Mouse (Mus musculus) hindbrain, embryonic 14.5 days (tissue): ENCODE results near the gene Cd164. TPM values are rescaled to one million over a fixed set of nuclear protein-coding genes. Genes with fewer than 3 reads are reported as not detected.
A peak's percentile ranks its signal among the peaks of the same experiment; 100 is the strongest.

Source experiments
- ATAC-seq: fragments of 200-750 bp; cut with Nextera tagmentation; 2 replicates; pipeline ENCODE4 v1.8.0; 2017; ENCODE audit warnings: moderate number of reproducible peaks, mild to moderate bottlenecking, moderate TSS enrichment, moderate library complexity; ENCODE audit not compliant: low FRiP score
- DNase-seq: peaks from one replicate; pipeline ENCODE4 v3.0.0-alpha.2; 2015; ENCODE audit warnings: low spot score
- H3K27ac ChIP-seq: fragments of 300-500 bp; sonication (generic); 2 replicates; pipeline ENCODE4 v1.5.1; 2014; ENCODE audit warnings: mild to moderate bottlenecking, moderate library complexity
- H3K27me3 ChIP-seq: fragments of 300-500 bp; sonication (generic); 2 replicates; pipeline ENCODE4 v1.6.1; 2014; ENCODE audit warnings: mild to moderate bottlenecking, low read length, mixed read lengths; ENCODE audit not compliant: control insufficient read depth, insufficient read depth
- H3K36me3 ChIP-seq: fragments of 300-500 bp; sonication (generic); replicated peaks from 2 replicates; pipeline ENCODE4 v1.6.1; 2014; ENCODE audit not compliant: control insufficient read depth, insufficient read depth
- H3K4me1 ChIP-seq: fragments of 300-500 bp; sonication (generic); replicated peaks from 2 replicates; pipeline ENCODE4 v1.6.1; 2014; ENCODE audit warnings: antibody characterized with exemption, low read length, mixed read lengths; ENCODE audit not compliant: control insufficient read depth, insufficient read depth
- H3K4me2 ChIP-seq: fragments of 300-500 bp; sonication (generic); replicated peaks from 2 replicates; pipeline ENCODE4 v1.6.1; 2014; ENCODE audit warnings: mild to moderate bottlenecking, moderate library complexity
- H3K4me3 ChIP-seq: fragments of 300-500 bp; sonication (generic); replicated peaks from 2 replicates; pipeline ENCODE4 v1.5.1; 2014; ENCODE audit warnings: mild to moderate bottlenecking, low read length
- H3K9ac ChIP-seq: fragments of 300-500 bp; sonication (generic); 2 replicates; pipeline ENCODE4 v1.6.1; 2014
- H3K9me3 ChIP-seq: fragments of 300-500 bp; sonication (generic); 2 replicates; pipeline ENCODE4 v1.6.1; 2016; ENCODE audit warnings: low read length; ENCODE audit not compliant: control insufficient read depth
- WGBS: fragments of 180-500 bp; shearing (Covaris S2); extraction: QIAGEN DNeasy Blood & Tissue Kit; methylation state at CpG from one replicate; pipeline ENCODE4 v1.1.7; 2014; 5-methylcytosine and 5-hydroxymethylcytosine counted together
- polyA plus RNA-seq: library from polyadenylated mRNA; unstranded; fragments of >200 nt; fragmentation: Nextera tagmentation; extraction: Ambion mirVana; gene quantifications from 2 replicates; pipeline ENCODE4 v1.2.1, GENCODE M21; 2014

The Cd164 gene
- polyA plus RNA-seq, 1 experiment from 2014 or later, result 68.4 TPM

GRCm38 (mm10) chr10:41552319-41552718, 33.1 kb downstream of the Cd164 start:
- H3K4me3 ChIP-seq, result no peak overlapping the region
- no peak for DNase-seq

GRCm38 (mm10) chr10:41552847-41553589, 33.8 kb downstream of the Cd164 start:
- H3K4me1 ChIP-seq, result 0 out of 2 replicates have a peak, but pooled peaks cover 2% of the 10 kb centered on the region
- no peak overlapping the region for H3K9ac ChIP-seq
- H3K36me3 ChIP-seq, result no peaks in the 10 kb centered on the region
- ATAC-seq (peak; percentile 55; the same call in 1 of the 2 replicates), DNase-seq (no peak)
- H3K27ac ChIP-seq, result no peak overlapping the region
- H3K27me3 ChIP-seq, result no peaks in the 10 kb centered on the region
- no peak overlapping the region for H3K4me3 ChIP-seq
- no peak overlapping the region for H3K4me2 ChIP-seq
- 50% methylated on average over 14 of the region's 14 CpGs for WGBS
- peaks cover 10% of the 10 kb centered on the region for H3K9me3 ChIP-seq

More at GRCm38 (mm10) chr10:41552319-41552718, 33.1 kb downstream of the Cd164 start:
- Histone ChIP-seq H3K9ac (no peak overlapping the region), H3K36me3 (no peaks in the 10 kb centered on the region), H3K9me3 (peaks cover 10% of the 10 kb centered on the region), H3K27ac (no peak overlapping the region), H3K4me2 (no peak overlapping the region), H3K4me1 (0 out of 2 replicates have a peak, but pooled peaks cover 2% of the 10 kb centered on the region), H3K27me3 (no peaks in the 10 kb centered on the region)
- no peak for ATAC-seq
- WGBS, result 29% methylated on average over 3 of the region's 3 CpGs

GRCm38 (mm10) chr10:41553711-41554110, 34.5 kb downstream of the Cd164 start:
- H3K4me3 ChIP-seq, result no peak overlapping the region

GRCm38 (mm10) chr10:41555081-41555480, 35.9 kb downstream of the Cd164 start:
- ATAC-seq (no peak), DNase-seq (no peak)
- Histone ChIP-seq H3K36me3 (no peaks in the 10 kb centered on the region), H3K4me3 (no peak overlapping the region), H3K27ac (no peak overlapping the region), H3K27me3 (no peaks in the 10 kb centered on the region), H3K9me3 (peaks cover 4% of the 10 kb centered on the region; the same call in 1 of the 2 replicates), H3K4me1 (0 out of 2 replicates have a peak, but pooled peaks cover 2% of the 10 kb centered on the region), H3K4me2 (no peak overlapping the region), H3K9ac (no peak overlapping the region)
- 93% methylated on average over 3 of the region's 3 CpGs for WGBS

More at GRCm38 (mm10) chr10:41553711-41554110, 34.5 kb downstream of the Cd164 start:
- 0 out of 2 replicates have a peak, but pooled peaks cover 2% of the 10 kb centered on the region for H3K4me1 ChIP-seq
- DNase-seq, result no peak
- H3K4me2 ChIP-seq, result no peak overlapping the region
- peaks cover 10% of the 10 kb centered on the region for H3K9me3 ChIP-seq
- no peak overlapping the region for H3K9ac ChIP-seq
- H3K27me3 ChIP-seq, result no peaks in the 10 kb centered on the region
- WGBS, result 70% methylated on average over 4 of the region's 4 CpGs
- ATAC-seq, result no peak
- H3K27ac ChIP-seq, result no peak overlapping the region
- no peaks in the 10 kb centered on the region for H3K36me3 ChIP-seq

GRCm38 (mm10) chr10:41558401-41558800, 39.2 kb downstream of the Cd164 start:
- Histone ChIP-seq H3K9me3 (peaks cover 13% of the 10 kb centered on the region), H3K4me2 (no peak overlapping the region), H3K27ac (no peak overlapping the region), H3K4me1 (no peaks in the 10 kb centered on the region), H3K9ac (no peak overlapping the region), H3K36me3 (no peaks in the 10 kb centered on the region), H3K4me3 (no peak overlapping the region), H3K27me3 (no peaks in the 10 kb centered on the region)
- 98% methylated on average over 1 of the region's 1 CpGs for WGBS
- DNase-seq (no peak), ATAC-seq (no peak)

- Histone ChIP-seq H3K4me3 (no peak overlapping the region), H3K36me3 (no peaks in the 10 kb centered on the region), H3K4me1 (no peaks in the 10 kb centered on the region), H3K4me2 (no peak overlapping the region), H3K27ac (no peak overlapping the region), H3K9ac (no peak overlapping the region), H3K27me3 (no peaks in the 10 kb centered on the region), H3K9me3 (peaks cover 13% of the 10 kb centered on the region)
- ATAC-seq (no peak), DNase-seq (no peak)
- 93% methylated on average over 10 of the region's 10 CpGs for WGBS
Observed at GRCm38 (mm10) chr10:41561701-41562395, 42.6 kb downstream of the Cd164 start.

- ATAC-seq, result no peak
Observed at GRCm38 (mm10) chr10:41565141-41565540, 45.9 kb downstream of the Cd164 start.

GRCm38 (mm10) chr10:41568306-41568705, 49.1 kb downstream of the Cd164 start:
- Histone ChIP-seq H3K4me3 (no peak overlapping the region), H3K27me3 (no peaks in the 10 kb centered on the region), H3K9me3 (no peaks in the 10 kb centered on the region), H3K4me2 (no peak overlapping the region), H3K36me3 (no peaks in the 10 kb centered on the region), H3K4me1 (no peaks in the 10 kb centered on the region), H3K9ac (no peak overlapping the region), H3K27ac (no peak overlapping the region)
- ATAC-seq, result no peak
- no peak for DNase-seq
- 40% methylated on average over 3 of the region's 3 CpGs for WGBS

More at GRCm38 (mm10) chr10:41565141-41565540, 45.9 kb downstream of the Cd164 start:
- 52% methylated on average over 5 of the region's 5 CpGs for WGBS
- Histone ChIP-seq H3K27me3 (no peaks in the 10 kb centered on the region), H3K36me3 (no peaks in the 10 kb centered on the region), H3K9ac (no peak overlapping the region), H3K4me2 (no peak overlapping the region), H3K4me3 (no peak overlapping the region), H3K9me3 (peaks cover 8% of the 10 kb centered on the region), H3K4me1 (no peaks in the 10 kb centered on the region), H3K27ac (no peak overlapping the region)
- no peak for DNase-seq

GRCm38 (mm10) chr10:41571065-41571464, 51.9 kb downstream of the Cd164 start:
- H3K9ac ChIP-seq, result no peak overlapping the region
- H3K4me3 ChIP-seq, result no peak overlapping the region
- no peak overlapping the region for H3K4me2 ChIP-seq
- DNase-seq, result no peak
- no peaks in the 10 kb centered on the region for H3K4me1 ChIP-seq
- no peaks in the 10 kb centered on the region for H3K9me3 ChIP-seq
- ATAC-seq, result no peak
- H3K27me3 ChIP-seq, result no peaks in the 10 kb centered on the region
- WGBS, result 87% methylated on average over 4 of the region's 4 CpGs
- H3K27ac ChIP-seq, result no peak overlapping the region
- no peaks in the 10 kb centered on the region for H3K36me3 ChIP-seq
